In the genomic region with DNA sequence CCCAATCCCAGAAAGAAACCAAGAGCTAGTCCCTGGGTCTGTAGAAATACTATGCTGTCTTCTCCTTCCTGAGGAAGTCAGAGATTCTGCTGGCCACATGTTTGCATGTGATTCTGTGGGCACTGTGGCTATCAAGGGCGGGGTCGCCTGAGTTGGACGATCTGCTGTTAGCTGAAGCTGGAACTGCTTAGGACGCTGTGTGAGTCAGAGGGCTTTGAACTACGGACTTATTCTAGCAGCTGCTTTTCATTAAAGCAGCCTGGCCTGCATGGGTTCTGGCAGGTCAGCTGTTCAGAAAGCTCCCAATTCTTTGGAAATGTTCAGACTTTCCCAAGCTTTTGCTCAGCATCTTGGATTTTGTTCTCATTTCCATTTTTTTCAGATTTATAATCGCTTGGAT, we compare ENCODE assay signal across 9 mouse cellular contexts. TPM values are rescaled to one million over a fixed set of nuclear protein-coding genes. Genes with fewer than 3 reads are reported as not detected.
A peak's percentile ranks its signal among the peaks of the same experiment; 100 is the strongest.
DNase-seq lines count a peak whose midpoint lies in the region; TF ChIP-seq lines count a peak whose summit lies in the region.
"Had no signal": no experiment of that assay in that cellular context is flagged by ENCODE, and none has a peak within 500 bp of the region (broad histone marks: within the 10 kb centered on the region; RNA-seq: fewer than 3 reads in every experiment).

No protein-coding gene starts in this region.

- H3K27ac ChIP-seq in layer of hippocampus, adult 2 months = no peak overlapping the region
- H3K27ac ChIP-seq: midbrain, embryonic 12.5 days had no signal

- DNase-seq in urinary bladder, adult 18-20 months (ENCODE audit: low spot score in 2 of 2) = peak; percentile 4 to 46
- DNase-seq in urinary bladder, adult 2 months (ENCODE audit: low spot score) = no peak
- DNase-seq in gastrocnemius, postnatal 4 days (ENCODE audit: low spot score in 2 of 2) = peak; percentile 37 to 56
- DNase-seq in kidney, postnatal 4 days = peak; percentile 13 to 38
- peak; percentile 23 for DNase-seq in urinary bladder, postnatal 25 days (ENCODE audit: low spot score)
- no peak for DNase-seq in right cerebral cortex, postnatal 36 days (ENCODE audit: low spot score in 2 of 2)
- DNase-seq in layer of hippocampus, adult 2 months (ENCODE audit: low spot score in 2 of 2) = no peak
- DNase-seq in frontal cortex, postnatal 36 days (ENCODE audit: low spot score in 2 of 2) = no peak

- TF ChIP-seq CTCF in layer of hippocampus, adult 2 months (conservative IDR thresholded peaks at IDR 0.05) = no peak

- no peak overlapping the region for H3K4me3 ChIP-seq in layer of hippocampus, adult 2 months
- H3K4me3 ChIP-seq: midbrain, embryonic 12.5 days had no signal

RNA-seq across cellular contexts. Expression of a gene that starts 51.9 kb away (rescaled TPM):
- polyA plus RNA-seq in urinary bladder, adult 2 months (2012; rRNA removed) = 13.7 and 15.5 TPM in 2 replicates
- 10 to 100 TPM; 55.4 to 71.6 TPM for total RNA-seq in gastrocnemius, postnatal 4 days (2021)
- total RNA-seq in layer of hippocampus, adult 2 months (2021) = 1 to 10 TPM; 4.8 to 5.8 TPM

Comparison
In these comparisons a context has a peak if more than half of its experiments do, and no peak if none do; other contexts are left out.
1. DNase-seq: peak in urinary bladder, adult 18-20 months (2 of 2), gastrocnemius, postnatal 4 days (2 of 2), kidney, postnatal 4 days (2 of 2) and urinary bladder, postnatal 25 days (single experiment); none in urinary bladder, adult 2 months (single experiment), right cerebral cortex, postnatal 36 days (0 of 2), layer of hippocampus, adult 2 months (0 of 2) and frontal cortex, postnatal 36 days (0 of 2).
2. RNA of a gene that starts 51.9 kb away (total RNA-seq): 55.4 to 71.6 TPM in gastrocnemius, postnatal 4 days; 4.8 to 5.8 TPM in layer of hippocampus, adult 2 months; every median in the first group is over 4 times any median in the second.